Comparison of ENCODE assay signal across 33 mouse cellular contexts in genomic region chr10:87045273-87045672, GRCm38 (mm10). TPM values are rescaled to one million over a fixed set of nuclear protein-coding genes. Genes with fewer than 3 reads are reported as not detected.
DNase-seq lines count a peak whose midpoint lies in the region; ATAC-seq and TF ChIP-seq lines count a peak whose summit lies in the region.
"Had no signal": no experiment of that assay in that cellular context is flagged by ENCODE, and none has a peak within 500 bp of the region (broad histone marks: within the 10 kb centered on the region; RNA-seq: fewer than 3 reads in every experiment).

No protein-coding gene starts in this region.

- H3K9ac ChIP-seq in heart, embryonic 13.5 days, result no peak overlapping the region
- H3K9ac ChIP-seq in intestine, postnatal 0 days (ENCODE audit: low read depth, low read length), result no peak overlapping the region
- H3K9ac ChIP-seq in intestine, embryonic 16.5 days (ENCODE audit: low read depth, low read length), result no peak overlapping the region
- H3K9ac ChIP-seq in midbrain, embryonic 11.5 days (ENCODE audit: low read length), result no peak overlapping the region
- H3K9ac ChIP-seq in midbrain, embryonic 14.5 days (replicated peaks; ENCODE audit: low read length), result no peak overlapping the region
- H3K9ac ChIP-seq: embryonic facial prominence, embryonic 12.5 days; forebrain, embryonic 15.5 days; hindbrain, embryonic 14.5 days; limb, embryonic 12.5 days; liver, embryonic 13.5 days; lung, embryonic 15.5 days; midbrain, embryonic 13.5 days; neural tube, embryonic 15.5 days; stomach, embryonic 15.5 days had no signal

- peaks cover 30% of the 10 kb centered on the region; the same call in 1 of the 2 replicates for H3K27me3 ChIP-seq in heart, embryonic 13.5 days (replicated peaks)
- H3K27me3 ChIP-seq in heart, embryonic 10.5 days (ENCODE audit: insufficient read depth, poor library complexity, severe bottlenecking), result peaks cover 28% of the 10 kb centered on the region
- no peaks in the 10 kb centered on the region for H3K27me3 ChIP-seq in intestine, postnatal 0 days (replicated peaks; ENCODE audit: control insufficient read depth, insufficient read depth, low read length)
- no peaks in the 10 kb centered on the region for H3K27me3 ChIP-seq in intestine, embryonic 16.5 days (replicated peaks; ENCODE audit: control insufficient read depth, insufficient read depth, low read length)
- no peaks in the 10 kb centered on the region for H3K27me3 ChIP-seq in midbrain, embryonic 11.5 days (ENCODE audit: control insufficient read depth, insufficient read depth, low read length)
- H3K27me3 ChIP-seq in midbrain, embryonic 14.5 days (ENCODE audit: control insufficient read depth, insufficient read depth, low read length), result no peaks in the 10 kb centered on the region
- H3K27me3 ChIP-seq: embryonic facial prominence, embryonic 12.5 days; forebrain, embryonic 15.5 days; limb, embryonic 12.5 days; liver, embryonic 13.5 days; lung, embryonic 15.5 days; midbrain, embryonic 13.5 days; neural tube, embryonic 15.5 days; stomach, embryonic 15.5 days had no signal

- no peak overlapping the region for H3K4me2 ChIP-seq in heart, embryonic 13.5 days
- no peak overlapping the region for H3K4me2 ChIP-seq in intestine, postnatal 0 days (replicated peaks; ENCODE audit: low read depth)
- H3K4me2 ChIP-seq in intestine, embryonic 16.5 days (ENCODE audit: low read depth, low read length), result no peak overlapping the region
- no peak overlapping the region for H3K4me2 ChIP-seq in midbrain, embryonic 11.5 days
- no peak overlapping the region for H3K4me2 ChIP-seq in midbrain, embryonic 14.5 days (ENCODE audit: low read length)
- H3K4me2 ChIP-seq: embryonic facial prominence, embryonic 12.5 days; forebrain, embryonic 15.5 days; hindbrain, embryonic 14.5 days; limb, embryonic 12.5 days; liver, embryonic 13.5 days; lung, embryonic 15.5 days; midbrain, embryonic 13.5 days; neural tube, embryonic 15.5 days; stomach, embryonic 15.5 days had no signal

- ATAC-seq in heart, embryonic 13.5 days (ENCODE audit: extremely low read depth, insufficient number of reproducible peaks, low FRiP score, low TSS enrichment), result no peak; the same call in 1 of the 2 replicates
- 0 out of 2 replicates have a peak, but pooled peaks have one; percentile 45 for ATAC-seq in intestine, postnatal 0 days
- ATAC-seq in intestine, embryonic 16.5 days, result no peak
- ATAC-seq in midbrain, embryonic 11.5 days (ENCODE audit: low FRiP score), result peak; percentile 15; the same call in 1 of the 2 replicates
- ATAC-seq in midbrain, embryonic 14.5 days (ENCODE audit: low FRiP score, low TSS enrichment), result no peak
- ATAC-seq: forebrain, embryonic 15.5 days; midbrain, embryonic 13.5 days had no signal

- H3K4me1 ChIP-seq in heart, embryonic 13.5 days, result 0 out of 2 replicates have a peak, but pooled peaks cover 3% of the 10 kb centered on the region
- peaks cover 3% of the 10 kb centered on the region; the same call in 1 of the 2 replicates for H3K4me1 ChIP-seq in heart, embryonic 10.5 days
- H3K4me1 ChIP-seq in intestine, postnatal 0 days (replicated peaks; ENCODE audit: control insufficient read depth, insufficient read depth, low read length), result 0 out of 2 replicates have a peak, but pooled peaks cover 4% of the 10 kb centered on the region
- H3K4me1 ChIP-seq in intestine, embryonic 16.5 days (ENCODE audit: control insufficient read depth, insufficient read depth, low read length), result peaks cover 3% of the 10 kb centered on the region; the same call in 1 of the 2 replicates
- H3K4me1 ChIP-seq in midbrain, embryonic 11.5 days (ENCODE audit: control insufficient read depth, insufficient read depth, low read length), result peaks cover 16% of the 10 kb centered on the region
- peaks cover 12% of the 10 kb centered on the region; the same call in 1 of the 2 replicates for H3K4me1 ChIP-seq in midbrain, embryonic 14.5 days (ENCODE audit: control insufficient read depth, insufficient read depth, low read length)
- H3K4me1 ChIP-seq: embryonic facial prominence, embryonic 12.5 days; limb, embryonic 12.5 days; liver, embryonic 13.5 days; lung, embryonic 15.5 days; neural tube, embryonic 15.5 days; stomach, embryonic 15.5 days had no signal

- no peak for TF ChIP-seq CTCF in intestine, postnatal 0 days (IDR thresholded peaks at IDR 0.05; ENCODE audit: low read depth)

- H3K36me3 ChIP-seq in heart, embryonic 13.5 days, result no peaks in the 10 kb centered on the region
- no peaks in the 10 kb centered on the region for H3K36me3 ChIP-seq in heart, embryonic 10.5 days
- H3K36me3 ChIP-seq in intestine, postnatal 0 days (ENCODE audit: control insufficient read depth, insufficient read depth), result no peaks in the 10 kb centered on the region
- no peaks in the 10 kb centered on the region for H3K36me3 ChIP-seq in intestine, embryonic 16.5 days (ENCODE audit: control insufficient read depth, insufficient read depth, low read length)
- no peaks in the 10 kb centered on the region for H3K36me3 ChIP-seq in midbrain, embryonic 11.5 days (ENCODE audit: control insufficient read depth, insufficient read depth, low read length)
- H3K36me3 ChIP-seq in midbrain, embryonic 14.5 days (ENCODE audit: control insufficient read depth, insufficient read depth, low read length), result no peaks in the 10 kb centered on the region
- H3K36me3 ChIP-seq: embryonic facial prominence, embryonic 12.5 days; forebrain, embryonic 15.5 days; limb, embryonic 12.5 days; liver, embryonic 13.5 days; lung, embryonic 15.5 days; midbrain, embryonic 13.5 days; neural tube, embryonic 15.5 days; stomach, embryonic 15.5 days had no signal

- no peak for DNase-seq in heart, embryonic 10.5 days (ENCODE audit: low spot score)
- no peak for DNase-seq in midbrain, embryonic 11.5 days (ENCODE audit: low spot score, missing footprints)
- no peak for DNase-seq in midbrain, embryonic 14.5 days
- no peak for DNase-seq in spleen, postnatal 4 days (ENCODE audit: low spot score in 2 of 2)
- DNase-seq: adrenal gland, postnatal 25 days; B cell, adult 2 months; cerebellum, adult 11-12 months; cerebellum, adult 9-11 months; embryo, embryonic 11 days; gastrocnemius, adult 2 months; heart, postnatal 10 days; kidney, adult 2 months; kidney, postnatal 36 days; liver, embryonic 13.5 days; lung, postnatal 36 days; retina, postnatal 1 day; right cerebral cortex, postnatal 14 days; thymus, postnatal 14 days had no signal

- 35% methylated on average over 3 of the region's 3 CpGs for WGBS in heart, embryonic 13.5 days
- 35% methylated on average over 3 of the region's 3 CpGs for WGBS in heart, embryonic 10.5 days
- 47% methylated on average over 3 of the region's 3 CpGs for WGBS in intestine, postnatal 0 days
- 36% methylated on average over 3 of the region's 3 CpGs for WGBS in intestine, embryonic 16.5 days
- 70% methylated on average over 3 of the region's 3 CpGs for WGBS in midbrain, embryonic 11.5 days
- 71% methylated on average over 3 of the region's 3 CpGs for WGBS in midbrain, embryonic 14.5 days

- no peak overlapping the region for H3K4me3 ChIP-seq in heart, embryonic 13.5 days
- no peak overlapping the region for H3K4me3 ChIP-seq in heart, embryonic 10.5 days
- H3K4me3 ChIP-seq in intestine, postnatal 0 days (ENCODE audit: low read depth, low read length), result no peak overlapping the region
- H3K4me3 ChIP-seq in intestine, embryonic 16.5 days (ENCODE audit: low read length), result no peak overlapping the region
- H3K4me3 ChIP-seq in midbrain, embryonic 11.5 days (ENCODE audit: low read depth, low read length), result no peak overlapping the region
- no peak overlapping the region for H3K4me3 ChIP-seq in midbrain, embryonic 14.5 days (replicated peaks; ENCODE audit: low read depth, low read length)
- H3K4me3 ChIP-seq: embryonic facial prominence, embryonic 12.5 days; forebrain, embryonic 15.5 days; gastrocnemius, adult 2 months; layer of hippocampus, adult 2 months; left cerebral cortex, adult 2 months; limb, embryonic 12.5 days; liver, embryonic 13.5 days; lung, embryonic 15.5 days; midbrain, embryonic 13.5 days; neural tube, embryonic 15.5 days; stomach, embryonic 15.5 days had no signal

- H3K27ac ChIP-seq in heart, embryonic 13.5 days (replicated peaks), result 0 out of 2 replicates have a peak overlapping the region, but pooled peaks have one; percentile 48
- no peak overlapping the region for H3K27ac ChIP-seq in heart, embryonic 10.5 days
- no peak overlapping the region for H3K27ac ChIP-seq in intestine, postnatal 0 days (ENCODE audit: low read depth, low read length)
- H3K27ac ChIP-seq in intestine, embryonic 16.5 days (ENCODE audit: low read length), result no peak overlapping the region
- no peak overlapping the region for H3K27ac ChIP-seq in midbrain, embryonic 11.5 days (ENCODE audit: low read depth, low read length)
- no peak overlapping the region for H3K27ac ChIP-seq in midbrain, embryonic 14.5 days (replicated peaks; ENCODE audit: low read depth, low read length)
- H3K27ac ChIP-seq: embryonic facial prominence, embryonic 12.5 days; forebrain, embryonic 15.5 days; gastrocnemius, adult 2 months; hindbrain, embryonic 14.5 days; layer of hippocampus, adult 2 months; left cerebral cortex, adult 2 months; limb, embryonic 12.5 days; liver, embryonic 13.5 days; lung, embryonic 15.5 days; midbrain, embryonic 13.5 days; neural tube, embryonic 15.5 days; stomach, embryonic 15.5 days had no signal

- H3K9me3 ChIP-seq in heart, embryonic 13.5 days, result no peaks in the 10 kb centered on the region
- H3K9me3 ChIP-seq in heart, embryonic 10.5 days, result no peaks in the 10 kb centered on the region
- no peaks in the 10 kb centered on the region for H3K9me3 ChIP-seq in intestine, postnatal 0 days (ENCODE audit: control insufficient read depth)
- no peaks in the 10 kb centered on the region for H3K9me3 ChIP-seq in intestine, embryonic 16.5 days (ENCODE audit: control insufficient read depth, low read length)
- no peaks in the 10 kb centered on the region for H3K9me3 ChIP-seq in midbrain, embryonic 11.5 days (ENCODE audit: control insufficient read depth, low read length)
- H3K9me3 ChIP-seq in midbrain, embryonic 14.5 days (ENCODE audit: control insufficient read depth, low read length), result no peaks in the 10 kb centered on the region
- H3K9me3 ChIP-seq: embryonic facial prominence, embryonic 12.5 days; forebrain, embryonic 15.5 days; limb, embryonic 12.5 days; liver, embryonic 13.5 days; lung, embryonic 15.5 days; neural tube, embryonic 15.5 days; stomach, embryonic 15.5 days had no signal

RNA-seq across cellular contexts. Expression of gene 1700113H08Rik, which starts 12.6 kb away (rescaled TPM):
- 0.20 TPM in 1 of 2 replicates, not detected in the other for polyA plus RNA-seq in heart, embryonic 13.5 days (2015; fragmentation: Nextera tagmentation; extraction: Ambion mirVana)
- not detected in 2 replicates for polyA plus RNA-seq in heart, embryonic 10.5 days (2016; fragmentation: Nextera tagmentation; extraction: Ambion mirVana)
- 0.20 and 0.22 TPM in 2 replicates for polyA plus RNA-seq in intestine, postnatal 0 days (2015; fragmentation: Nextera tagmentation; extraction: Ambion mirVana)
- polyA plus RNA-seq in intestine, embryonic 16.5 days (2015; fragmentation: Nextera tagmentation; extraction: Ambion mirVana), result 0.10 TPM in 1 of 2 replicates, not detected in the other
- 0.29 TPM in 1 of 2 replicates, not detected in the other for polyA plus RNA-seq in midbrain, embryonic 11.5 days (2014; fragmentation: Nextera tagmentation; extraction: Ambion mirVana)
- 0.37 TPM in 1 of 2 replicates, not detected in the other for polyA plus RNA-seq in midbrain, embryonic 14.5 days (2014; fragmentation: Nextera tagmentation; extraction: Ambion mirVana)
- polyA plus RNA-seq: embryonic facial prominence, embryonic 12.5 days; hindbrain, embryonic 14.5 days; kidney, adult 2 months; kidney, embryonic 16.5 days; limb, embryonic 12.5 days; liver, embryonic 13.5 days; lung, embryonic 15.5 days; small intestine, adult 2 months had no signal

RNA-seq across cellular contexts. Expression of gene Stab2, which starts 37.4 kb away (rescaled TPM):
- polyA plus RNA-seq in heart, embryonic 13.5 days (2015; fragmentation: Nextera tagmentation; extraction: Ambion mirVana), result 0.53 and 1.1 TPM in 2 replicates
- 0.71 and 4.0 TPM in 2 replicates for polyA plus RNA-seq in heart, embryonic 10.5 days (2016; fragmentation: Nextera tagmentation; extraction: Ambion mirVana)
- 0.66 and 1.1 TPM in 2 replicates for polyA plus RNA-seq in intestine, postnatal 0 days (2015; fragmentation: Nextera tagmentation; extraction: Ambion mirVana)
- polyA plus RNA-seq in intestine, embryonic 16.5 days (2015; fragmentation: Nextera tagmentation; extraction: Ambion mirVana), result 0.78 and 0.95 TPM in 2 replicates
- 0.25 and 0.26 TPM in 2 replicates for polyA plus RNA-seq in midbrain, embryonic 11.5 days (2014; fragmentation: Nextera tagmentation; extraction: Ambion mirVana)
- polyA plus RNA-seq in midbrain, embryonic 14.5 days (2014; fragmentation: Nextera tagmentation; extraction: Ambion mirVana), result 0.07 TPM in 2 replicates

Comparison
In these comparisons a context has a peak if more than half of its experiments do, and no peak if none do; other contexts are left out.
1. ATAC-seq: peak in intestine, postnatal 0 days (single experiment) and midbrain, embryonic 11.5 days (single experiment); none in heart, embryonic 13.5 days (single experiment), intestine, embryonic 16.5 days (single experiment) and midbrain, embryonic 14.5 days (single experiment).